Mouse (Mus musculus) liver, postnatal 0 days (tissue): ENCODE results near the gene Ostn. TPM values are rescaled to one million over a fixed set of nuclear protein-coding genes. Genes with fewer than 3 reads are reported as not detected.

Experiments used
- ATAC-seq: fragments of 200-750 bp; cut with Nextera tagmentation; 2 replicates; pipeline ENCODE4 v1.8.0; 2017; ENCODE audit warnings: mild to moderate bottlenecking, moderate library complexity
- DNase-seq: peaks from one replicate; pipeline ENCODE4 v3.0.0-alpha.2; 2016
- H3K27ac ChIP-seq: fragments of 300-500 bp; sonication (generic); 2 replicates; pipeline ENCODE4 v1.5.1; 2014; ENCODE audit warnings: antibody characterized with exemption, moderate library complexity, mild to moderate bottlenecking, low read depth
- H3K27me3 ChIP-seq: fragments of 300-500 bp; sonication (generic); 2 replicates; pipeline ENCODE4 v1.6.1; 2014; ENCODE audit warnings: low read length, control low read depth, mixed read lengths; ENCODE audit not compliant: insufficient read depth
- H3K36me3 ChIP-seq: fragments of 300-500 bp; sonication (generic); replicated peaks from 2 replicates; pipeline ENCODE4 v1.6.1; 2014; ENCODE audit warnings: mild to moderate bottlenecking, control low read depth, low read length, moderate library complexity, mixed read lengths; ENCODE audit not compliant: insufficient read depth
- H3K4me1 ChIP-seq: fragments of 300-500 bp; sonication (generic); 2 replicates; pipeline ENCODE4 v1.6.1; 2014; ENCODE audit warnings: antibody characterized with exemption, mild to moderate bottlenecking, control low read depth; ENCODE audit not compliant: insufficient read depth
- H3K4me2 ChIP-seq: fragments of 300-500 bp; sonication (generic); 2 replicates; pipeline ENCODE4 v1.6.1; 2014; ENCODE audit warnings: low read depth, mild to moderate bottlenecking, low read length, moderate library complexity, mixed read lengths
- H3K4me3 ChIP-seq: fragments of 300-500 bp; sonication (generic); 2 replicates; pipeline ENCODE4 v1.5.1; 2014; ENCODE audit warnings: low read depth, low read length
- H3K9ac ChIP-seq: fragments of 300-500 bp; sonication (generic); replicated peaks from 2 replicates; pipeline ENCODE4 v1.6.1; 2014; ENCODE audit warnings: mild to moderate bottlenecking, moderate library complexity
- H3K9me3 ChIP-seq: fragments of 300-500 bp; sonication (generic); 2 replicates; pipeline ENCODE4 v1.6.1; 2016; ENCODE audit warnings: mild to moderate bottlenecking, control low read depth, low read length, mixed read lengths
- CTCF ChIP-seq: sonication (generic); IDR thresholded peaks from 2 replicates; pipeline ENCODE4 v1.5.1; 2016; ENCODE audit warnings: antibody characterized with exemption, low read depth
- EP300 ChIP-seq: IDR thresholded peaks from 2 replicates; pipeline ENCODE4 v1.6.1; 2016; ENCODE audit warnings: antibody characterized with exemption, low read depth, mild to moderate bottlenecking
- WGBS: fragments of 180-500 bp; shearing (Covaris S2); extraction: QIAGEN DNeasy Blood & Tissue Kit; methylation state at CpG from one replicate; pipeline ENCODE4 v1.1.7; 2014; ENCODE audit not compliant: insufficient replicate concordance; 5-methylcytosine and 5-hydroxymethylcytosine counted together
- polyA plus RNA-seq: library from polyadenylated mRNA; unstranded; fragments of >200 nt; fragmentation: Nextera tagmentation; extraction: Ambion mirVana; gene quantifications from 2 replicates; pipeline ENCODE4 v1.2.1, GENCODE M21; 2015

Gene Ostn
- polyA plus RNA-seq, 1 experiment from 2014 or later = not detected

DNA sequence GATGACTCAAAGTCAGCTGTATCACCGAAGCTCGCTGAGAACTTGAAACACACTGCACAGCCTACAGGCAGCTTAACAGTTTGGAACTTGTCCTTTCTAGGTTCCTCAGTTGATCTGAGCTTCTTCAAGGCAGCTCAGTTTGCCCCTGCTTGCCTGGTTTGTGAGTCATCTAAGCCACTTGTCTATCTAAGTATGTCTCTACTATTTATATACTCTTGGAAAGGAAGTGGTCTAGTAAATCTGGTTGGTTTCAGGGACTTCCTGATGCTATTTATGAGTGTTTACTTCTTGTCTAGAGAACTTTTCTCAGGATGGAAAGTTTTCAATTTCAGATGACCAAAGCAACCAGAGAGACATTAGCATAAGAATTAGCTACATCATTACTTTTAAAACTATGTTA is 19.2 kb downstream of the Ostn start:
- Histone ChIP-seq H3K36me3 (no peaks in the 10 kb centered on the region), H3K27ac (no peak overlapping the region), H3K4me2 (no peak overlapping the region), H3K27me3 (no peaks in the 10 kb centered on the region), H3K4me1 (no peaks in the 10 kb centered on the region), H3K4me3 (no peak overlapping the region), H3K9ac (no peak overlapping the region), H3K9me3 (no peaks in the 10 kb centered on the region)
- 85% methylated on average over 2 of the region's 2 CpGs for WGBS
- no peak for ATAC-seq
- TF ChIP-seq EP300 (no peak), CTCF (no peak)
- no peak for DNase-seq

DNA sequence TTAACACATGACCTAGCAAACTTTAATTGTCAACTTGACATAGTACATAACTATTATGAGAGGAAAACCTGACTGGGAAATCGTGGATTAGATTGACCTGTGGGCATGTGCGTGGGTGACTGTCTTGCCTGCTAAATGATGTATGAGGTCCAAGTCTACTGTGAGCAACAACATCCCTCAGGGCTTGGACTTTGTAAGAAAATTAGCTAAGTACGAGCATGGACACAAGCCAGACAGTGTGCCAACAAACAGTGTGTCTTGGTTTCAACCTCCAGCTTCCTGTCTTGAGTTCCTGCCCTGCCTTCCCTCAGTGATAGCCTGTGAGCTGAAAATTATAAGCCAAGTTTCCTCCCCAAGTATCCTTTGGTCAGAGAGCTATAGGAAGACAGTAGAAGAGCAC is 40.2 kb downstream of the Ostn start:
- TF ChIP-seq EP300 = no peak
- no peak for TF ChIP-seq CTCF
- ATAC-seq (no peak), DNase-seq (no peak)
- WGBS = 62% methylated on average over 3 of the region's 3 CpGs
- Histone ChIP-seq H3K4me2 (no peak overlapping the region), H3K27me3 (no peaks in the 10 kb centered on the region), H3K36me3 (no peaks in the 10 kb centered on the region), H3K4me3 (no peak overlapping the region), H3K9me3 (no peaks in the 10 kb centered on the region), H3K27ac (no peak overlapping the region), H3K9ac (no peak overlapping the region), H3K4me1 (no peaks in the 10 kb centered on the region)

DNA sequence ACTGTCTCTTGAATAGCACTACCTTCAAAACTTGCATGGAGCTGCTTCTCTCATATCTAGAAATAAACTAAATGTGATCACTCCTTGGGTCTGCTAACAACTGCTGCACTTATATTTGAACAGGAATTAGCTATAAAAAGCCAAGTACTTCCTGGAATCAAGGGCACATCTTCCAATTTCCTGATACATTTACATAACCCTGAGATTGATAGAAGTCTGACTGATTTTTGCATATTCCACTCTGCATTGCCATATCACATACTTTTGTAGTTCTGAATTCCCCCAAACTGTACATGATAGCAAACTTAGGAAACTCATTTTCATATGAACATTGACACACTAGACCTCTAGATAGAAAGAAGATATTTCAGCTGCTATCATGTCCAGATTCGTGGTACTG is 41.1 kb downstream of the Ostn start:
- no peak overlapping the region for H3K27ac ChIP-seq
- ATAC-seq (no peak), DNase-seq (no peak)
- H3K4me2 ChIP-seq = no peak overlapping the region
- H3K36me3 ChIP-seq = no peaks in the 10 kb centered on the region
- 57% methylated on average over 1 of the region's 1 CpGs for WGBS
- no peak overlapping the region for H3K9ac ChIP-seq
- no peaks in the 10 kb centered on the region for H3K9me3 ChIP-seq
- TF ChIP-seq EP300 = no peak
- no peaks in the 10 kb centered on the region for H3K27me3 ChIP-seq
- H3K4me3 ChIP-seq = no peak overlapping the region
- no peaks in the 10 kb centered on the region for H3K4me1 ChIP-seq

DNA sequence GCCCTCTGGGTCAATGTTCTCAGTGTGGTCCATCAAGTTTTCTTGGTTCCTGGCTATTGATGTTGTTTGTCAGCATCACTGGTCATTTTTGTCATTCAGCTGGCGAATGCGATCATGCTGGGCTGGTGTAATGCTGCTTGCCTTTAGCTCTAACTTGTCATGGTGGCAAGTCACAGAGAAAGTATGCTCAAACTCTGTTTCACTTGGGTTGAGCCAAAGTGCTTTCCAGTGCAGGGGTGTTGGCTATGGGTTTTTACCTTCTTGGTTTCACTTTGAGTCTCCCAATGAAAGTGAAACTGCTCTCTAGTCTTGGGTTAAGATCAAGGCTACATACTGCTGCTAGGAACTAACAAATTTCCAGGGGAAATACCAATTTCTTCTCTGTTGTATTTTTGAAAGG is 41.9 kb downstream of the Ostn start:
- WGBS = 81% methylated on average over 2 of the region's 2 CpGs
- Histone ChIP-seq H3K9me3 (no peaks in the 10 kb centered on the region), H3K4me2 (no peak overlapping the region), H3K4me1 (no peaks in the 10 kb centered on the region), H3K27me3 (no peaks in the 10 kb centered on the region), H3K27ac (no peak overlapping the region), H3K36me3 (no peaks in the 10 kb centered on the region), H3K9ac (no peak overlapping the region), H3K4me3 (no peak overlapping the region)
- DNase-seq (no peak), ATAC-seq (no peak)
- TF ChIP-seq CTCF (no peak), EP300 (no peak)

DNA sequence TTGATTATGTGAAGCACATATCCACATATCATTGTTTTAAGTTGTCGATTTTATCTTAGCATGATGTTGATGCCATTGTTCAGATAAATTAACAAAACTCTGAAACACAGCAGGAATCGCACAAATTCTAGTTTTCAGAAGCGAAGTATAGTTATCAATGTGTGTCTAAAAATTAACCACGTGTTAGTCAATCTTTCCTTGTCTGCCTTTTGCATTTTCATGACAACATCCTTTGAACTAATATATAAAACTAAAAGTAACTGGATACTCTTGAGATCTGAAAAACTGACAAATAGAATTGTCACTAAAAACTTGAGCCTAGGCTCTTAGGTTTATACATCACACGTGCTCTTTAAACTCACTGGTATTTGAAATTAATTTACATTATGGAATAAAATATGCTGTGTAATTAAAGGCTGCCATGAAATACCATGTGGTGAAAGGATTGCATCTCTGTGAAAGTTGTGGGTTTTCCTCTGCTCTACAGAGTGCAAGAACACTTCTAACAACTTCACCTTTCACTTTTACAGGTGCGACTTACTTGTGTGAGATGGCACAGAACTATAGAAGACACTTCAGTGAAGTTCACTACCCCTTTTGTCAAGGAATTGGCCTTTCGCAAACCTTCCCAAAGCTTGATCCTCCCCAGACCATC is 42.7 kb downstream of the Ostn start:
- DNase-seq = no peak
- H3K4me3 ChIP-seq = no peak overlapping the region
- no peak for ATAC-seq
- WGBS = 78% methylated on average over 7 of the region's 7 CpGs
- H3K9ac ChIP-seq = no peak overlapping the region
- no peaks in the 10 kb centered on the region for H3K27me3 ChIP-seq
- no peaks in the 10 kb centered on the region for H3K4me1 ChIP-seq
- no peaks in the 10 kb centered on the region for H3K36me3 ChIP-seq
- no peaks in the 10 kb centered on the region for H3K9me3 ChIP-seq
- H3K4me2 ChIP-seq = no peak overlapping the region
- TF ChIP-seq EP300 (no peak), CTCF (no peak)
- no peak overlapping the region for H3K27ac ChIP-seq

DNA sequence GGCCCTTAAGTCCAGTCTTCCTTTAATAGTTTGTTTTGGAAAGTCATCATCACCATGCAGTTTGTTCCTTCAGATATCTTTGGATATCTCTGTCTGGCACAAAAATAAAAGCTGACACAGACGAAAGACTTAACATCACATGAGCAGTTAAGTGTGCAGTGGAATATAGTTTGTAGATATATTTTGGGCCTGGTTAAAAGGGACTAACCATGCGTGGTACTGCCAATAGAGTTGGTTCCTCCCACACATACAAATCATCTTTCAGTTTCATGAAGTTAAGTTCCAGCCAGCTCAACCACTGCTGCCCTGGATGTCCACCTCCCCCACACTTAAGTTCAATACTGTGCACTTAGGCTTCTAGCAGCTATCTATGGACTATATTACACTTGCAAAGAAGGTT is 47.2 kb downstream of the Ostn start:
- Histone ChIP-seq H3K9me3 (no peaks in the 10 kb centered on the region), H3K9ac (no peak overlapping the region), H3K27ac (no peak overlapping the region), H3K4me2 (no peak overlapping the region), H3K36me3 (no peaks in the 10 kb centered on the region), H3K4me3 (no peak overlapping the region), H3K4me1 (no peaks in the 10 kb centered on the region), H3K27me3 (no peaks in the 10 kb centered on the region)
- no peak for DNase-seq
- TF ChIP-seq CTCF (no peak), EP300 (no peak)
- whole genome bisulfite sequencing = 62% methylated on average over 2 of the region's 2 CpGs
- no peak for ATAC-seq

DNA sequence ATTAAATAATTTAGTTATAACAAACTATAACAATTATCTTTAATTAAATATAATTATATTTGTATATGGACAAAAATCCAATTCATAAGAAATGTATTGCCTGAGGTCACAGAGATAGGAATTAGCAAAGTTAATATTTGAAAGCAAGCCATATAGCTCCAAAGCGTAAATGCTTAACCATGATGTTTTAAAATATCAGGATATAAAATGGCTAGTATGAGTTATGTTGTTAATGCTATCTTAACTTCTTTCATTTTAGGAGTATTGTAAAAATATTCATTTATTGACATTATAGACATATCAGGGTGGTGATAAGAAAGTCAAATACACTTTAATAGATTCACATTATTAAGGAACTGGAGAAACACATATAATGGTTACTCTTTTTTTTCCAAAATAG is 52.8 kb downstream of the Ostn start:
- H3K4me2 ChIP-seq = no peak overlapping the region
- DNase-seq (no peak), ATAC-seq (no peak)
- no peaks in the 10 kb centered on the region for H3K4me1 ChIP-seq
- 86% methylated on average over 1 of the region's 1 CpGs for WGBS
- H3K9ac ChIP-seq = no peak overlapping the region
- TF ChIP-seq EP300 = no peak
- no peak for TF ChIP-seq CTCF
- H3K9me3 ChIP-seq = no peaks in the 10 kb centered on the region
- H3K4me3 ChIP-seq = no peak overlapping the region
- no peak overlapping the region for H3K27ac ChIP-seq
- H3K27me3 ChIP-seq = no peaks in the 10 kb centered on the region
- no peaks in the 10 kb centered on the region for H3K36me3 ChIP-seq
